Mouse (Mus musculus) left cerebral cortex, adult 8-10 months (tissue): ENCODE results near the gene Krt2. TPM values are rescaled to one million over a fixed set of nuclear protein-coding genes. Genes with fewer than 3 reads are reported as not detected.

ENCODE experiments used
- DNase-seq, 2 experiments: peaks; one replicate each; pipeline ENCODE4 v3.0.0; 2022; ENCODE audit warnings: low spot score in 2 of 2
- total RNA-seq, 4 experiments: library from RNA; stranded (reverse); gene quantifications; 2 replicates each; pipeline ENCODE4 v1.2.4; 2022

The Krt2 gene
- total RNA-seq: under 1 TPM; 0.17 to 0.82 (median 0.39) TPM

DNA sequence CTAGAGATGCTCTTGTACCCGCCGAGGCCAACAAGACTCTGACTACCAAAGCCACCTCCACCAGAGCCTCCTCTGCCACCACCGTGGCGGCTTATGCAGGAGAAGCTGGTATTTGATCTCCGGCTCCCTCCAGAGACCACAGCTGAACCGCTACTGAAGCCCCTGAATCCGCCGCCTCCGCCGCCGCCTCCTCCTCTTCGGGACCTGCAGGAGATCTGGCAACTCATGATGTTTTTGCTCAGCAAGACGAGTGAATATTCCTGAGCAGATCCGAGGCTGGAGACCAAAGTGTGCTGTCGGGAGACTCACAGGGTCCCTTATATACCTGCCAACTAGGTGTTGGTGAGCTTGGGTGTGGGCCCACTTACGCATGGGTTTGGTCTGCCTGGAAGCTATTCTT, at the start of gene Krt2:
TSS of gene Krt2 (minus strand) at position 295 of the 400 bp plus-strand sequence.
- no peak for DNase-seq

DNA sequence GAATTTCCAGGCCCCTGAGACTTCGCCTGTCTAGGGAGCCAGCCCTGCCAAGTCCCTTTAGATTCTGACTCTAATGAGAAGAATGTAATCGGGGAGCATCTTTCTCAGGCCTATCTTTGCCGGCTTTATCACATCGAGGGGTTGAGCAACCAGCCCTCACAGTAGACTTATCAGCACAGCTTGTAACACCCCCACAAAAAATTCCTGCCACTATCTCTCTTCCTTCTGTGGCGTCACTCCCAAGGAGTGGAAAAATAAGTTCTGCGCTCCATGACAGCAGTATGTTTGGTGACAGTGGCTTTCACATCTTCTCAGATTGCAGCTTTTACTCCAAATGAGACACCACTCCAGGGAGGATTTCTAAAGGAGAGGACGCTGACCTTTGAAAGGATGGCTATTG, 48.8 kb upstream of the Krt2 start:
- DNase-seq: peak in 1 of 2 experiments; percentile 32

DNA sequence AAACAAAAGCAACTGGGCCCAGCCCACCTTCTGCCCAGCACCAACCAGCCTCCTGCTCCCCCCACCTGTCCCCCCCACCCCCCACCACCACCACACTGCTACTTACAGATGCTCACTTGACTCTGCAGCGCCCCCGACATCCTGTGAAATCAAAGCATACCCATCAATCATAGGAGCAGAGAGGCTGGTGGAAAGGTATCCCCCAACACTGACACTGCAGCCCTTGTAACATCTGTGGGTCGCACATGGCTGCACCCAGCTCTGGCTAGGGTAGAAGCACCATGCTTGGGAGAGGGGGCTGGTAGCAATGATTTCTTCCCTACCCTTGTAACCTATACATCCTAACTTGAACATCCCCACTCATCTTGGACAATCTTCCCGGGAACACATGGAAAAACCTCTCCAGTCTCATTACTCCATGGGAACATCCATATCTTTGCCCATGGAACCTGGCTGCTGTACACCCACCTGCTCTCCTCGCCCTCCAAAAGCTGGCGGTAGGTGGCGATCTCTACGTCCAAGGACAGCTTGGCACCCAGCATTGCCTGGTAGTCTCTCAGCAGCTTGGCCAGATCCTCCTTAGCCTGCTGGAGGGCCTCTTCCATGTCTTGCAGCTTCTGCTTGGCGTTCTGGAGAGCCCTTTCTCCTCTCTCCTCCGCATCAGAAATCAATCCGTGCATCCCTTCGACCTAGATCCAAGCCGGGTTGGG, 42.6 kb upstream of the Krt2 start:
- no peak for DNase-seq

DNA sequence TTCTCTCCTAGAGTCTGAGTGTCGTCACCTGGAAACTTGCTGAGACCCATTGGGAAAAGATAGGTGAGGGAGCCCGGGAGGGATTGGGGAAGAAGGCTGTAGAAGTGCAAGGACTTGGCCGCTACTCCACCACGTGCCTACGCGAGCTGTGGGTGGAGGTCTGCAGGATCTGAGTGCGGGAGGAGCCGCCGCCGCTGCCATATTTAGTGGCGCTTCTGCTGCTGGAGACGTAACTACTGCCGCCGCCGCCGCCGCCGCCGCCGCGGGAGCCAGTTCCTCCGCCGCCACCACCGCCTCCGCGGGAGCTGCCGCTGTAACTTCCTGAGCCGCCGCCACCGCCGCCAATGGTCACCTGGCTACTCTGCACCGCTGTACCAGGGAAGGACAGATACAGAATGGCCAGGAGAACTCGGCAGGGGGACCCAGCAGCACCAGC, 41.8 kb upstream of the Krt2 start:
- peak in 1 of 2 experiments; percentile 57 for DNase-seq

DNA sequence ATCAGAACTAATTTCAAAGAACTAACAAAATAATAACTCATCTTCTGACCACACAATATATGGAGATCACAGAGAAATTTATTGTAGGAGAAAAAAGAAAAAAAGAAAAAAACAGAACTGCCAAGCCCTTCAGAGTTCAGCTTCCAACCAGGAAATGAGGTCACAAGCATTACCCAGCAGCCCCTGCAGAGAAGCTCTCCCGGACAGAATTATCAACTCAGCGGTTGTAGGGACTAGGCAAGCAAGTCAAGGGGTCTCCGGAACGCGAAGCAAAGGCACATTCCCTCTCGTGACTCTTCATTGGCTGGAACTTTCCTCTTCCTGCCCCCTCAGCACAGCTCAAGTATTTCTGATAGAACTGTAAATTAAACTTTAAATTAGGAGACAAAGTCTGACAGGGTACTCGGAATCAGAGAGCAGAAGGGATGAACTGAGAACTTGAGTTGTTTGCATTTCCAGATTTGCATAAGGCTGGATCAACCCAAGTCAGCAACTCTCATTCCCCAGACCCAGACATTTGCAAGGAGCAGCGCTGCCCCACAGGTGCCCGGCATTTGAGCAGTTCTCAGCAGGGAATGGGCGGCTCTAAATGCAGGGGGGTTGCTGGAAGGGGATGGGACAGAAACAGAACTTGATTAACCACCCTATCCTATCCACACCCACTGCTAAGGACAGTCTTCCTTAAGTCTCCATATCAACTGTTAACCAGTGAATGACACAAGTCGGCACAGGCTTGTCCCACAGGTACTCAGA, 40.9 kb upstream of the Krt2 start:
- DNase-seq: no peak

DNA sequence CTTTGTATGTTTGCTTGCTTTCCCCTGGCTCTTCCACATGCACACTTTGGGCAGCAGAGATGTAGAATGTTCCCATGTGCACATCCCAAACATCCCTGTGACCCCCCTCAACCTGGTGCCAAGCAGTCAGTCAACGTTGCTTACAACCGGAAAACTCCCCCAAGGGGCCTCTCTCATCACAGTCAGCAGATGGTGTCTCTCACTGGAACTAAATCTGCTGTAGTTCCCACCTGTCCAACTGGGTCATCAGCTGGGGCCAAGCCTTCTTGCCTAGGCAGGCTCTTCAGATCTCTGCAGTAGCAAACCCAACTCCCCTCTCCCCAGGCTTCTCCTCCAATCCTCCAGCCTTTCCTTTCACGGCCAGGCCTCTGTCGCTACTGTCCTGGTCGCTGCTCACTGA, 38.7 kb upstream of the Krt2 start:
- no peak for DNase-seq

DNA sequence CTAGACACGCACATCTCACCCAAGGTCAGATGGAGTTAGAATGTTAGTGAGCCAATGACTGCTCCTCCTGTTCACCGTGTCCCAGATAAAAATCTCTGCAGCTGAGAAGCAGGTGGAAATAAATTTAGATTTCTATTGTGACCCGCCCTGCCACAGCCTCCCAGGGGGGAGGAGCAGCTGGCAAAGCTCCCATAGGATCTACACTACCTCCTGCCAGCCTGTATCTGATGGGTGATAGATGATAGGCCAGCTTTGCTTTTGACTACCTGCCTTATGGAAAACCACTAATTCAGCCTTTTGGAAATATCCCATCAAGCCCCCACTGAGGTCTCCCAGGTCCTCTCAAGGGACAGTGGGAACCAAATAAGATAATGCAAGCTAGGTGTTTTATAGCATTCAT, 37.8 kb upstream of the Krt2 start:
- DNase-seq: no peak

DNA sequence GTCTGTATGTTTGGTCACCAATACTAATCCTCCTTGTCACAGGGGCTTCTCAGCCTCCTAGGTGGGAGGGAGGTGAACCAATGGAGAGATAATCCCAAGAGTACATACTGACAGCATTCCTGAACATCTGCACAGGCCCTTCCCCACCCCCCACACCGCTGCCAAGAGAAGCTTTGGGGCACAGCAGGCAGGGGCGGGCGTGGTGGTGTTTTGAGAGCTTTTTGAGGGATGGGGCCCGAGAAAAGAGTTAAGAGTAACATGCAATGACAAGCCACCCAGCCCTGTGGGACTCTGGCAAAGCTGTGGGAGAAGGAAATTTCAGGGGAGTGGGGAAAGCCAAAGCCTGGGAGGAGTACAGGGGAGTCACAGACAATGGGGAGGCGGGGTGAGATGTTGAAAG, 36.3 kb upstream of the Krt2 start:
- no peak for DNase-seq

DNA sequence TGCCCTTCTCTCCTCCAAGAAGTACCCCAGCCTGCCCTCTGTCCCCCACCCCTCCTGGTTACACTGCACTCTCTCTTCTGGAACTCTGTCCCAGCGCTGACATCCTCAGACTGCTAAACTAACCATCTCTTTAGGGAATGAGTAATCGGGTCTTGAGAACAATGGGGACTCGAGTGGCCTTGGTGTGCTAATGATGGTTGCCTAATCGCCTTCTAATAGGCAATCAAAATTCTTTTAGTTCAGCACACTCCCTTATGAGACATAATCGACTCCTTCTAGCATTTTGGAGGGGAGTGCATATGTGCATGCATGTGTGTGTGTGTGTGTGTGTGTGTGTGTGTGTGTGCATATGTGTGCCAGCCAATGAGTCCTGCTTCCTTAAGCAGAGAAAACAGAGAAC, 34.6 kb upstream of the Krt2 start:
- DNase-seq: no peak

DNA sequence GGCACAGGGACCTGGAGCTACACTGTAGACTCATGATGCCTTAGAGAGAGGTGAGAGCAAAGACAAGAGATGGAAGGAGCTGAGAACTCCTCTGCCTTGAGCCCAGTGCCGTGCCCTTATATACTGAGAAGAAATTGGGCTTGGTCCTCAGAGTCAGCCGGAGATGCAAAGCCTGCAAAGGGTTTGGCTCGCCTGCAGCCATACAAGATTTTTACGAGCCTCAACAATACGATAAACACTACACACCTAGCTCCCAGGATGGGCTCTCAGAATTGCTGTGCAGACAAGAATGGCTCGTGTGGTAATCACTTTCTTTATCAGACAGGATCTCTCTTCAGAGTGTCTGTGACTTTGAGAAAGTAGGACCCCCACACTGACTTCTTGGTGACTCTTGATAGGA, 32.7 kb upstream of the Krt2 start, which contains the start of gene Krt1:
TSS of gene Krt1 (minus strand) at position 101 of the 400 bp plus-strand sequence.
- DNase-seq: no peak

DNA sequence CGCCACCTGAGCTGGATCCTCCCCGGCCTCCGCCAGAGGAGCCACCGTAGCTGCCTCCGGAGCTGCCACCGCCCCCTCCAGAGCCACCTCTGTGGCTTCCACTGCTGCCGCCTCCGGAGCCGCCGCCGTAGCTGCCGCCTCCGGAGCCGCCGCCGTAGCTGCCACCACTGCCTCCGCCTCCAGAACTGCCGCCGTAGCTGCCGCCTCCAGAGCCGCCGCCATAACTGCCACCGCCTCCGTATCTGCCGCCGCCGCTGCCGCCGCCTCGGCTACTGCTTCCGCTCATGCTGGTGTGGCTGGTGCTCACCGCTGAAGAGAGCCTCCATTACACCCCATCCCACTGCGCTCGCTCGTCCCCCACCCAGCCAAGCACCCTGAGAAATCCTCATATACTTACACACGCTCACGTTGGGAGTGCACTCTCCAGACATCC, 28.0 kb upstream of the Krt2 start:
- peak; percentile 37 to 53 for DNase-seq

DNA sequence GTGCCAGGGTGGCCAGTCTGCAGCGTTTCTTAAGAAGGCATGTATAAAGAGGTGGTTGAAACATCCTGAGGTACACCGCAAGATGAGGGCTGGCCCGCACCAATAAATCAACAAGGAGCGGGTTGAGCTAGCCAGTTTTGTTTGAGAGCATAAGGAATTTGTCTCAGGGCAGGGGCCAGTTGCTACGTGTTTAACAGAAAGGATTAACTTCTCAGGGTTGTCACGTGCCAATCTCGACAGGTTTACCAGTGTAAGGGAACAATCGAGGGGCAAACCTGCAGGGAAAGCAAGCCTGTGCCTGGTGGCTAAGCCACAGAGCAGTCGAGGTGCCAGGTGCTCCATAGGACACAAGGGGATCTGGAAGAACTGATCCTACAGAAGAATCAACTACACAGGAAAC, 25.2 kb upstream of the Krt2 start:
- no peak for DNase-seq

DNA sequence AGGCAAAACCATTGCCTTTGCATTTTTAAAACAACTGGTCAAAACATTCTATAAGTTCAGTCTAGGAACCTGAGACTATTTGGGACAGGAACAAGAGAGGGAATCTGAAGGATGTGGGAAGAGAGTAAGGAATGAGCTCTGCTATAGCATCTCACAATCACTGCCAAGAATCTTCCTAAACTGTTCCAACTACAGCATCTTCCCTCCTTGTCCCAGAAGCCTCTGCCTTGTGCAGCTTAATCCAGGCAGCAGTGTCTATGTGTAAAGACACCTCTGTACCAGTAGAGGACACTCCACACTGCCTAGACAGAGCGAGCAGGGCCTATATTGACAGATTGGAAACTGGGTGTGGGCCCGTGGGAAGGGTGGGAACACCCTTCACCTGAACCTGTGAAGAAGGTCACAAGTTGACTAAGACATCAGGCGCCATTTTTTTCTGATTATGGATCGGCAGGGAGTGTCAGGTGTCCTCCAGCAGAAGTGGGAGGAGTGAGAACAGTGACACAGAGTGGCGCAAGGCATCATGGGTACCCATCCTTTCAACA, 16.9 kb upstream of the Krt2 start:
- no peak for DNase-seq

DNA sequence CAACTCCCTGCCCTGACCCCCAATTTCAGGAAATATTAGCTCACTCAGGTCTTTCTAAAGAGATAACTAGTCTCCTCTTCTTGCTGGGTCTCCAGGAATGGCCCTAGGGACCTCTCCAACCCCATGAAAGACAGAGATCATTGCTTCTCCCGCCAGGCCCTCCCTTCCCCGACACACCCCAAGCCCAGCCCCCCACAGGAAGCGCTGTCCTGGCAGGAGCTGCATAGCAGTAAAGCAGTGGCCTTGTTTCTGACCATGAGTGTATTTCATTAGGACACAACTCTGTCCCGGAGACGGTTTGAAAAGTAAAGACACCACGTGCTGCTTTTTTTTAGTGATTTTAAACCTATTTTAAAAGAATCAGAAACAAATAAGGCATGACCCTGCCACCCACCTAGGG, 15.2 kb upstream of the Krt2 start:
- DNase-seq: no peak

DNA sequence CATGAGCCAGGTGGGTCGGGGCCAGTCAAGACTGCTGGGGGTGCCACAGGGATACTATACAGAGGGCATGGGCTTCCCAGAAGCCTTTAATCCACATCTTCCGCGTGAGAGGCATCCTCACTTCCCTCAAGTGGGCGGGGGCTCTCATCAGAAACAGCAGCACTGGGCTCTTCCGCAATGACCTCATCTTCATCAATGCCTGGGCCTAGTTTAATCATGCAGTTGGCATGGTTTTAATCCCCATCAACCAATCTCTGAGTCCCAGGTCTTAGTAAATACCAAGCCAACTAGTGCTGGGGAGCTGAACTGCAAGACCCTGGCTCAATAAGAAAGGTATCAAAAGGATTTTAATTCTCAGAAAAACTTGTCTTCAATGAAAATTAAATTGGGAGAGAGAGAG, 11.5 kb upstream of the Krt2 start:
- DNase-seq: no peak

DNA sequence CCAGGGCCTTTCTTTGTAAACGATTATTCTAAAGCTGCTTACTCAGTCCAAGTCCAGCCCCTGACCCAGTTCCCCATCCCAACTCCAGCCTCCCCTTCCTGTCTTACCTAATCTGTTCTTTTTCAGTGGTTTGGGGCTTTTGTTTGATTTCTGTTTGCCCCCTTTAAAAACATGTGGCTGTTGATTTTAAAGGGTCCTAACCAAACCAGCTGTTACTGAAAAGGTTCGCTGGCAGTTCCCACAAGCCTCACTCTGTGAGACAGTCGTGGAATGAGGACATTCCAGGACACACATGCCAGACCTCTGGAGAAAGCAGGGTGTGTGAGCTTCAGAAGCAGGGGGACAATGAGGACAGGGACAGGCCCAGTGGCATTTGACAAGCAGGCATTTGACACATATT, 3.8 kb upstream of the Krt2 start:
- DNase-seq: no peak

DNA sequence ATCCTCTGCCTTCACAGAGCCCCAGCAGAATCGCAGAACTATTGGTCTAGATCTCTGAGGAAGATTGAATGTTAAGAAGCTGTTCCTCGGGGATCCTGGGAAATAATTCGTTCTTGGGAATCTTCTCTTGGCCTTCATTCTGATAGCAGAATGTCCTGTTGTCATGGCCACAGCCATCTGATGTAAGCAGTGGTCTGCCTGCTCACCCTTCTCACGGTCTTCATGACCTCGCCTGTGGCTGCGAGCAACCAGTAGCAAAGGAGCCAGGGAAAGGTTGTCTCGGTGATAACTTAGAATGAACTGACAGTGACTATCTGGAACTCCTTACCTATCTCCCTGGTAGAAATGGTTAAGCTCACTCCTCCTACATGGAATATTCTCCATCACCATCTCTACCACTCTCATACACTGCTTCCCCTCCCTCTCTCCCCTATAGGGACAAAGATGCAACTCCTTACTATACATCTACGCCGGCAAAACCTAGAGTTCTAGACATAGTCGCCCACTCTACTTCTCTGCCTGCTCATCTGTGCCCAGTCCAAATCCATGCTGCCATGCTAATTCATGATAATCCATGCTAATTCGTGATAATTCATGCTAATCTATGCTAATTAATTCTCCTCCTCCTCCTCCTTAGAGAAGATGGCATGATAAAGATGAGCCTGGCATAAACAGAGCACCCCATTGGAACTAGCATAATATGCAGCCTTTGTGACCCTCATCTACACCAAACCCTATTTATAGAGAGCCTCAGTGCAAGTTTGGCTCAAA, 14.7 kb downstream of the Krt2 start:
- DNase-seq: peak in 1 of 2 experiments; percentile 64

DNA sequence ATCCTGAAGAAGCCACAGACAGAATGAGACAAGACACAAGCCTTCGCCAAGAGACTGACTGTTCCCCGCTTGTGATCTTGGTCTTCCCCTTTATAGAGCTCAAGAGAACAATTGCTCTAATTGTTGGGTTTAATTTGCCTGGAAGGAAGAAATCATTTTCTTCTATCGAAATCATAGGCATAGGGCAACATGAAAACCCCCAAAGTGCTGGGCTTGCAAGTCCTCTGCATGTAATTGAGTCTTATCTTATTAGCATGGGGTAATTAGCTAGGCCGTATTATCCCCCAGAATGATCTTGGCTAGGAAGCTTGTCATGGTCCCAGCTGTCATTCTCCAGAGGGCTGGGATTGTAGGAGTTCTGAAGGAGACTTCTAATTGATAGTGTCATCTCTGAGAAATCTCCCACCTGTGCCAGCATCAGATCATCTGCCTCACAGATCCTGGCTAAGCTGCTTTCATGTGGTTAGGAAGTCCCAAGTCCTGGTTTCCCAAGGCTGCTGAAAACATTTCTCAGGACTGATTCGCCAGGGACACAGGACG, 15.6 kb downstream of the Krt2 start, which contains the start of gene Krt73:
TSS of gene Krt73 (minus strand) at position 51 of the 540 bp plus-strand sequence.
- DNase-seq: no peak

DNA sequence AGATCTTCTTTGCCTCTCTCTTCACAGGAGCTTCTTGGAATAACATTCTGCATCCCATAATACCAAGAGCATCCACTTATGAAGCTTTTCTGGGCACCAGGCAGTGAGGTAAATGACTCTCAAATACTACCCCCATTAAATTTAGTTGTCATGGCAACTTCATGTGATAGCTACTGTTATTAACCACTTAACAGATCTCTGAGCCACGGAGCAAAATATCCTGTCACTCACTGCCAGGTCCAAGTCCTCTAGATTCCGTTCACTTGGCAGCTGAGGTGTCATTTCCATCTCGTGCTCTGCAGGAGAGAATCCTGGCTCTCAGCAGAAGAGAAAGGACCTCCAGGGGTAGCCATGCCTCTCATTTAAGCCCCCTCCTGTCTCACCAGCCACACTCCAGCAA, 27.1 kb downstream of the Krt2 start:
- no peak for DNase-seq

DNA sequence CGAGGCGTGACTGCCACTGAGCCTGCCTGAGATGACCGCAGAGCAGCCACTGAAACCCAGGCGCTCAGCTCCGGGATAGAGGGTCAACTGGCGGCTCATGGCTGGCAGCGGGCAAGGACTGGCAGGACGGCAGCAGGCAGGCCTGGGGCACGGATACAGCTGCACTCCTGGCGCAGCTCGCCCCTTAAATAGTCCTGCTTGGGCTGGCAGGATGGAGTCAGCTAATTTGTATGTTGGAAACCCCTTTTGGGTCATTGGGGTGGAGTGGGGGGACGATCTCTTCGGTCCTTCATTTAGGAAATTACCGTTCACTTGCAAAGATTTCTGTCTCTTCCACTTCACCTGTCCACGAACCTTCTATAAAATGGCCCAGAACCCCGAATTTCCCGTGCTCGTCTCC, 31.6 kb downstream of the Krt2 start, which contains the start of gene Krt72:
TSS of gene Krt72 (minus strand) at position 101 of the 400 bp plus-strand sequence.
- no peak for DNase-seq

DNA sequence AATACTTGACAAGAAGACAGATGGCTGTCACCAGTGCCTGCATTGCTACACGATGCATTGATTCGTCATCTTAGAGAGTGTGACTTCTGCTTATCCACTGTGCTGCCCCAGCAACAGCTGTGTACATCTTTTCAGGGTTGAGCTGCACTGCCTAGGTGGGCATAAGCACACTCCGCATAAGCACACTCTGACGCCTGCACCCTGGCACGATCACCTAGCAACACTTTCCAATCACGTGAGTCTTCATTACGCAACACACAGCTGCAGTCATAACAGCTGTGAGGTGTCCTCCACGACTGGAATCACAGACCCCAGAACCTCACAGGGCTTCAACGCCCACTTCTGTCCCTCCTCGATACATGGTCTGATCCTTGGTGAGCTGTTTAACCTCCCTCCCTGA, 44.5 kb downstream of the Krt2 start:
- no peak for DNase-seq
